Mouse (Mus musculus) midbrain, embryonic 16.5 days (tissue): ENCODE data around the gene Rab3a. TPM values are rescaled to one million over a fixed set of nuclear protein-coding genes. Genes with fewer than 3 reads are reported as not detected.

ENCODE experiments used
- ATAC-seq: fragments of 200-750 bp; cut with Nextera tagmentation; 2 replicates; pipeline ENCODE4 v1.8.0; 2017; ENCODE audit warnings: moderate TSS enrichment
- H3K27ac ChIP-seq: fragments of 300-500 bp; sonication (generic); 2 replicates; pipeline ENCODE4 v1.5.1; 2014; ENCODE audit warnings: mild to moderate bottlenecking, low read length, mixed read lengths
- H3K27me3 ChIP-seq: fragments of 300-500 bp; sonication (generic); 2 replicates; pipeline ENCODE4 v1.6.1; 2014; ENCODE audit warnings: low read depth, low read length, mixed read lengths; ENCODE audit not compliant: control insufficient read depth, insufficient read depth
- H3K36me3 ChIP-seq: fragments of 300-500 bp; sonication (generic); 2 replicates; pipeline ENCODE4 v1.6.1; 2014; ENCODE audit warnings: mild to moderate bottlenecking, low read length, moderate library complexity, mixed read lengths; ENCODE audit not compliant: control insufficient read depth, insufficient read depth
- H3K4me1 ChIP-seq: fragments of 300-500 bp; sonication (generic); 2 replicates; pipeline ENCODE4 v1.6.1; 2014; ENCODE audit warnings: mild to moderate bottlenecking, low read length, mixed read lengths; ENCODE audit not compliant: control insufficient read depth, insufficient read depth
- H3K4me2 ChIP-seq: fragments of 300-500 bp; sonication (generic); 2 replicates; pipeline ENCODE4 v1.6.1; 2014; ENCODE audit warnings: mild to moderate bottlenecking, low read length, mixed read lengths
- H3K4me3 ChIP-seq: fragments of 300-500 bp; sonication (generic); 2 replicates; pipeline ENCODE4 v1.5.1; 2014; ENCODE audit warnings: low read depth, mild to moderate bottlenecking, low read length, moderate library complexity, mixed read lengths
- H3K9ac ChIP-seq: fragments of 300-500 bp; sonication (generic); 2 replicates; pipeline ENCODE4 v1.6.1; 2014; ENCODE audit warnings: low read depth, low read length, mixed read lengths
- H3K9me3 ChIP-seq: fragments of 300-500 bp; sonication (generic); replicated peaks from 2 replicates; pipeline ENCODE4 v1.6.1; 2014; ENCODE audit warnings: mild to moderate bottlenecking, low read length, mixed read lengths; ENCODE audit not compliant: control insufficient read depth, poor library complexity, severe bottlenecking
- WGBS: fragments of 180-500 bp; shearing (Covaris S2); extraction: QIAGEN DNeasy Blood & Tissue Kit; methylation state at CpG from one replicate; pipeline ENCODE4 v1.1.7; 2014; 5-methylcytosine and 5-hydroxymethylcytosine counted together
- polyA plus RNA-seq: library from polyadenylated mRNA; unstranded; fragments of >200 nt; fragmentation: Nextera tagmentation; extraction: Ambion mirVana; gene quantifications from 2 replicates; pipeline ENCODE4 v1.2.1, GENCODE M21; 2015

Gene Rab3a
- polyA plus RNA-seq, 1 experiment from 2014 or later = 573 TPM

DNA sequence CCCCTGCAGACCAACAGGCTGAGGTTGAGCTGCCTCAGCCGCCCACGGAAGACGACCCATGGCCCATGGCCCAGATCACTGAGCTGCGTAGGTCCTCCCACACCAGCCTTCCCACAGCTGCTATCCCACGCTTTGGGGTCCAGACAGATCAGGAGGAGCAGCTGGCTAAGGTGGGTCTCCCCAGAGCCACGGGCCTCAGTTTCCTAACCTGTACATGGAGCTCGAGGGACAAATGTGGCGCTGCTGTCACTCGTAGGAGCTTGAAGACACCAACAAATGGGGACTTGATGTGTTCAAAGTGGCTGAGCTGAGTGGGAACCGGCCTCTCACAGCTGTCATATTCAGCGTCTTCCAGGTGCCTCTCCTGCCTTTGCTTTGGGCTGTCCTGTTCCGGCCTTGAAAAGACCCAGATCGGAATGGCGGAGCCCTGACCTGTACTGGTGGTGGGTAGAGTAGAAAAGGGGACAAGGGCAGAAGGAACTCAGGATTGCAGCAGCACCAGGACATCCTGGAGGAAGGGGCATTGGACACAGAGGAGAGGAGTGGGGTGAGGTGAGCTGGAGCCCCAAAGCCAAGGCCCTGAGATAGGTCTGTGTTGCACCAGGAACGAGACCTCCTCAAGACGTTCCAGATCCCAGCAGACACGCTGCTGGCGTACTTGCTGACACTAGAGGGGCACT, 7.1 kb upstream of the Rab3a start:
- Histone ChIP-seq H3K27me3 (peaks cover 39% of the 10 kb centered on the region), H3K9me3 (no peaks in the 10 kb centered on the region), H3K4me1 (peaks cover 13% of the 10 kb centered on the region), H3K27ac (no peak overlapping the region), H3K4me3 (no peak overlapping the region), H3K4me2 (no peak overlapping the region), H3K36me3 (no peaks in the 10 kb centered on the region), H3K9ac (0 out of 2 replicates have a peak overlapping the region, but pooled peaks have one; percentile 20)
- no peak for ATAC-seq
- WGBS = 83% methylated on average over 18 of the region's 18 CpGs

DNA sequence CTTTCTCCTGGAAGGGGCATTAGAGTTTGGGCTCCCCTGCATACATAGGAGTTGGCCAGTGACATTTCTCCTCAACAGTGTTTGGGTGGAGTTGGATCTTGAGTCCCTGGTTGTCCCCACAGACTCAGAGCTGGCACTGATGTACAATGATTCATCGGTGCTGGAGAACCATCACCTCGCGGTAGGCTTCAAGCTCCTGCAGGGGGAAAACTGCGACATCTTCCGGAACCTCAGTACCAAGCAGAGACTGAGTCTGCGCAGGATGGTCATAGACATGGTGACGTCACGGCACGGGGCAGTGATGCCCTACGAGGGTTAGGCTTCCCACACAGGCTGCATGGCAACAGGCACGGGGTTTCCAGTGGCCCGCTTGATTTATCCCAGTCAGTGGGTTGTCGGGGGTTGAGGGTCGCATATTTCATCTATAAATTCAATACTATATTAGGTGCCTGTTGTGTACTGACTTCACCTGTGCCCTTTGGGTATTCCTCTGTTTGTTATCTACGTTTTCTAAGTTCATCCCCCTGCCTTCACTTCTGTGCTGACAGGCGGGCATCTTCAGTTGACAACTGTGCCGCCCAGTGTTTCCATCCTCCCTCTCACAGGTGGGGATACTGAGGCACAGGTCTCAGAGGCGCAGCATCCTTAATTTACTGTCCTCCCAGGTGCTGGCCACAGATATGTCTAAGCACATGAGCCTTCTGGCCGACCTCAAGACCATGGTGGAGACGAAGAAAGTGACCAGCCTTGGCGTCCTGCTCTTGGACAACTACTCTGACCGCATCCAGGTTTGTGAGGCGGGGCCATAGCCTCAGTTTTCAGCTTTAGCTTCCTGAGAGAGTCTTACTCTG, 6.0 kb upstream of the Rab3a start:
- Histone ChIP-seq H3K4me1 (peaks cover 9% of the 10 kb centered on the region; the same call in 1 of the 2 replicates), H3K4me2 (no peak overlapping the region), H3K9me3 (no peaks in the 10 kb centered on the region), H3K36me3 (no peaks in the 10 kb centered on the region), H3K9ac (no peak overlapping the region), H3K27ac (no peak overlapping the region), H3K4me3 (no peak overlapping the region), H3K27me3 (peaks cover 29% of the 10 kb centered on the region)
- 89% methylated on average over 23 of the region's 23 CpGs for WGBS
- no peak for ATAC-seq

- WGBS = 84% methylated on average over 19 of the region's 19 CpGs
- no peak for ATAC-seq
- H3K27ac ChIP-seq = no peak overlapping the region
- peaks cover 3% of the 10 kb centered on the region; the same call in 1 of the 2 replicates for H3K4me1 ChIP-seq
- no peak overlapping the region for H3K4me3 ChIP-seq
- no peak overlapping the region for H3K4me2 ChIP-seq
- H3K36me3 ChIP-seq = no peaks in the 10 kb centered on the region
- H3K27me3 ChIP-seq = peaks cover 25% of the 10 kb centered on the region
- no peak overlapping the region for H3K9ac ChIP-seq
- H3K9me3 ChIP-seq = no peaks in the 10 kb centered on the region
Observed at GRCm38 (mm10) chr8:70749097-70749674, 5.3 kb upstream of the Rab3a start.

DNA sequence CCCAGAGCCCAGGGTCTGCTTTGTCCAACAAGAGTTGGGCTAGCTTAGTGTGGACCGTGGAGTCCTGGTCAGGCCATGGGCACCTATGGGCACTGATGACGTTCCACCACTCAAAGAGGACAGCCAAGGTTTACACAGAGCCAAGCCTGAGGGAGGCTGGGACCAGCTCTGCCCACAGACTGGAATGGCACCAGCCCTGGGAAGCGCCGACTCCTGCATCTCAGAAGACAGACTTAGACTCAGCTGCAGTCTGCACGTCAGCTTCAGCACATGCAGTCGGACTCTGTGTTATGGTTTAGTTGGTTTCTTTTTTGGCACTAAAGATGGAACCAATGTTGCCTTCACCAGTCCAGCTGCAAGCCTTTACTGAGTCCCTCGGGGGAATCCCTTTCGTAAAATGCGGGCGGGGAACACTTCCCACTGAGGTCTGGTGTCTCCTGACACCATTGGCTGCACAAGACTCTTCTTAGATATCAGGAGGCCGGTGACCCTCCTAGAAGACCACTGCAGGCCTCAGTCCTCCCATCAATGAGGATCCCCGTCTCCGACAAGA, 4.3 kb upstream of the Rab3a start:
- H3K9me3 ChIP-seq = no peaks in the 10 kb centered on the region
- peaks cover 2% of the 10 kb centered on the region; the same call in 1 of the 2 replicates for H3K4me1 ChIP-seq
- H3K27ac ChIP-seq = no peak overlapping the region
- no peak overlapping the region for H3K4me3 ChIP-seq
- H3K27me3 ChIP-seq = peaks cover 19% of the 10 kb centered on the region
- no peak overlapping the region for H3K9ac ChIP-seq
- WGBS = 85% methylated on average over 13 of the region's 13 CpGs
- no peak for ATAC-seq
- H3K36me3 ChIP-seq = no peaks in the 10 kb centered on the region
- H3K4me2 ChIP-seq = no peak overlapping the region

DNA sequence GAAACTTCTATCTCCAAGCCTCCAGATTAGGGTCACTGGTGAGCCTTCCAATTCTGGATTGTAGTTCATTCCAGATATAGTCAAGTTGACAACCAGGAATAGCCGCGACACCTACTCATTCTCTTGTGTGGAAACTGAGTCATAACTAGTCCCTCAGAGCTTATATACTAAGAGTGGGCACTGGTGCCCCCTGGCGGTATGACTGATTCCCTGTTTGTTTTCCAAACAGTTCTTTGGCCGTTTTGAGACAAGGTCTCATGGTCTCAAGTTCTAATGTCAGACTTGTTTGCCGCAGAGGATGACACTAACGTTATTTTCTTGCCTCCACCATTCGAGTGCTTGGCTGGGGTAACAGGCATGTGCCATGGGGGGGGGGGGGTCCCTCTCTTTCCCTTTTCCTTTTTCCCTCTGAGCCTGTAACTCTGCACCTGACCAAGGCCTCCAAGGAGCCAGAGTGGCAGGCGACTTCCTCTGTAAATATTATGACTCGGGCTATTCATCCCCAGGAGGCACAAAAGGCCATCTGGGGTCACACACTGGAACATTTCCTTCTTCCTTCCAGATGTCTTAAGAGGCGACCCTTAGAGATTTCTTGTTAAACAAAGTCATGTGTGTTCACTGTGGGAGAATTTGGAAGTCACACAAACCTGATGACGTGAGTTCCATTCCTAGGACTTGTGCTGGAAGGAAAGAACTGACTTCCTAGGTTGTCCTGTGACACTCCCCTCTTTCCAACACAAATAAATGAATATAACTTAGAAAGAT, 2.3 kb upstream of the Rab3a start:
- 40% methylated on average over 11 of the region's 11 CpGs for WGBS
- peaks cover 9% of the 10 kb centered on the region for H3K27me3 ChIP-seq

DNA sequence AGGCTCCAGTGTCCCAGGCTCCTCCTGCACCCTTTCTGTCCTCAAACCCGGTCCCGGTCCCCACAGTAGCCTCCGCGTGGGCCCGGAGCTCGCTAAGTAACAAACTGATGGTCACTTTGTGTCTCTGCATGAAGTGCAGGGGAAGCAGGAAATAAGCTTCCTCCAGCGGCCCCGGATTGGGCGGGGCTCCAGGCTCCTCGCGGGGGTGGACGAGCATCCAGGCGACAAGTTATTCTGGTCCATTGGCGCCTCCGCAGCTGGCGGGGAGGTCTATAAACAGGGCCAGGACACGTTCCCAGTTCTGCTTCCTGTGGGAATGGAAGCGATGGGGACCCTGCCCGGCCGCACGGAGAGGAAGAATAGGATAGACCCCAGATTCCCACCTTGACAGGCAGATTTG, 1.3 kb upstream of the Rab3a start:
- 28% methylated on average over 21 of the region's 21 CpGs for WGBS
- H3K36me3 ChIP-seq = peaks cover 16% of the 10 kb centered on the region
- H3K4me2 ChIP-seq = no peak overlapping the region
- peak overlapping the region; percentile 42; the same call in 1 of the 2 replicates for H3K27ac ChIP-seq
- H3K9ac ChIP-seq = no peak overlapping the region
- ATAC-seq = no peak
- no peak overlapping the region for H3K4me3 ChIP-seq
- peaks cover 13% of the 10 kb centered on the region for H3K4me1 ChIP-seq
- H3K9me3 ChIP-seq = no peaks in the 10 kb centered on the region
- H3K27me3 ChIP-seq = peaks cover 2% of the 10 kb centered on the region; the same call in 1 of the 2 replicates

More for the DNA sequence above, 2.3 kb upstream of the Rab3a start:
- H3K4me3 ChIP-seq = no peak overlapping the region
- no peak overlapping the region for H3K27ac ChIP-seq
- no peaks in the 10 kb centered on the region for H3K9me3 ChIP-seq
- ATAC-seq = no peak
- H3K36me3 ChIP-seq = peaks cover 12% of the 10 kb centered on the region
- H3K9ac ChIP-seq = no peak overlapping the region
- no peak overlapping the region for H3K4me2 ChIP-seq
- H3K4me1 ChIP-seq = peaks cover 13% of the 10 kb centered on the region

DNA sequence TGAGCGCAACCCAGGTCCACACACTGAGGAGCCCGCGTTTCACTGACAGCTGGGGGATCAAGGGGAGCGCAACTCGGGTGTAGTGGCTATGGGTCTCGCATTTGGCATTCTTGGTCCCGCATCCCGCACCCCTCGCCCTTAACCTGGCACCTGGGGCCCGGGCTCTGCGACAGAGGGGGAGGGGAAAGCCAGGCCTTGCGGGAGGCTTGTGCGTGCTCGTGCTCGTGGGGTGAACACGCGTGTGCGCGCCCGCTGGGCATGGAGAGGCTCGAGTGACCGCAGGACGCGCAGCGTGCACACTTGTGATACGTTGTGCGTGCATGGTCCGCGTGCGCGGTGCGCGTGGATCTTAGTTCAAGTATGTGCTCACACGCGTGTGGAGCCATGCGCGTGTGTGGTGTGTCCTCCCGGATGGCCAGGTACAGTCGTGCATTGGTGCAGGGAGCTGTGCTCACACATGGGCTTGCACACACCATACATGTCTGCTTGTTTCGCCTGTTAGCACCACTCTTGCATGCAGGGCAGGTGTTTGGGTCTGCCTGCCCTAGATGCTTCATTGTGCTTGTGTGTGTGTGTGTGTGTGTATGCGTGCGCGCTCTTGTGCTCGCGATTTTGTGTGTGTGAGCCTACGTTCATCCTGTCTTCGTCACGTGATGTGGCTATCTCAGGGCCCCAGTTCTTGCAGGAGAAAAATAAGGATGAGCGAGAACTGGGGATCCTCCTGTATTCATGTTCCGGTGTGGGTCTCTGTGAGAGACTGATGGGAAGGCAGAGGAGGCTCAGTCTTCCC, 587 bp downstream of the Rab3a start:
- Histone ChIP-seq H3K27ac (peak overlapping the region; percentile 96), H3K9me3 (no peaks in the 10 kb centered on the region), H3K4me1 (peaks cover 19% of the 10 kb centered on the region), H3K27me3 (no peaks in the 10 kb centered on the region), H3K9ac (peak overlapping the region; percentile 88), H3K36me3 (peaks cover 18% of the 10 kb centered on the region), H3K4me3 (peak overlapping the region; percentile 87), H3K4me2 (peak overlapping the region; percentile 88)
- peak; percentile 63 for ATAC-seq
- WGBS = 11% methylated on average over 49 of the region's 50 CpGs
